Mouse (Mus musculus): ENCODE measurements around the gene Por. TPM values are rescaled to one million over a fixed set of nuclear protein-coding genes. Genes with fewer than 3 reads are reported as not detected.
A peak's percentile ranks its signal among the peaks of the same experiment; 100 is the strongest.

Gene Por
- total RNA-seq, 1 experiment from 2014 or later: 75.9 TPM

GRCm38 (mm10) chr5:135777796-135778470 lies 108.1 kb downstream of the Por start, which contains the start of gene Styxl1:
Gene Styxl1 (minus strand): TSS chr5:135778385.
- ATAC-seq (replicated peaks in 1 of 2; ENCODE audit: insufficient read depth in 1 of 2, low FRiP score in 2 of 2, low TSS enrichment in 1 of 2, low read depth in 1 of 2, poor library complexity in 2 of 2, severe bottlenecking in 2 of 2): no peak; a peak in 1 of 4 replicates

DNA sequence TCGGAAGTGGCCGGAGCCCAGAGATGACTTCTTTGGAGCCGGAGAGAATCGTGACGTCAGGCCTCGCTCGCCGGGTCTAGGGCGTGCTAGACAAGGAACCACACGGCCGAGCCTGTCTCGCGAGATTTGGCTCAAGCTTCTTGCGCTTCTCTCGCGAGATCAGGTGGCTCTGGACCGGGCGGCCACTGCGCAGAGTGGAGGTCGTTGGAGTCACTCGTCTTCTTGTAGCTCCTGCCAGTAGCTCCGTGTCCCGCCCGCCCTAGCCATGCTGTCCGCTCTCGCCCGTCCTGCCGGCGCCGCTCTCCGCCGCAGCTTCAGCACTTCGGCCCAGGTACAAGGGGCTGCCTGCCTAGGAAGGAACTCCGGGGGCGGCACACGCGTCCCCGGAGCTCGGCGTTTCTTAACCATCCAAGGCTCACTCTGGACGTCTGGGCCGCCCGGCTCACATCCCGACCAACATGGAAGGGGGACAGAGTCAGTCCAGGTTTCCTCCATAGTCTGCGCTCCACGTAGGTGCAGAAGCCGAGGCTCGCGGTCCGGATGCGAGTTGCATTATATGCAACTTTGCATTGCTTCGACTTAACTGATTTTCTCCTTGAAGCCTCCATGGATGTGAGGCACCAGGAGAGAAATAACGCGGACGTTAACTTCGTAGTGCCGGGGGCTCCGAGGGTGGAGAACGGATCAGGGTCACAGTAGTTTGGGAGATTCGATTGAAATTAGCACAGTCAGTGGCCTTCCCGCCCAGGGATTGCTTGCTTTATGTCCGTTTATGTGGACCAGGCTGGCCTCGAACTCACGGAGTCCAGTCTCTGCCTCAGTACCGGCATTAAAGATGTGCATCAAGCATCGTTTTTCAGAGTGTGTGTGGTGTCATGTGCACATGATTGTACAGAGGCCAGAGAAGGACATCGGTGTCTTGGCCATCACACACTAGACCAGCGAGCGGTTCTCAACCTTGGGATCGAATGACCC lies 108.9 kb downstream of the Por start, which contains the start of gene Mdh2:
Gene Mdh2 (plus strand): TSS at position 10 of the 975 bp plus-strand sequence.
- peak; percentile 89 to 94 for ATAC-seq (replicated peaks in 1 of 2; ENCODE audit: insufficient read depth in 1 of 2, low FRiP score in 2 of 2, low TSS enrichment in 1 of 2, low read depth in 1 of 2, poor library complexity in 2 of 2, severe bottlenecking in 2 of 2)

GRCm38 (mm10) chr5:135780331-135780730 lies 110.5 kb downstream of the Por start:
- ATAC-seq (replicated peaks in 1 of 2; ENCODE audit: insufficient read depth in 1 of 2, low FRiP score in 2 of 2, low TSS enrichment in 1 of 2, low read depth in 1 of 2, poor library complexity in 2 of 2, severe bottlenecking in 2 of 2): no peak

DNA sequence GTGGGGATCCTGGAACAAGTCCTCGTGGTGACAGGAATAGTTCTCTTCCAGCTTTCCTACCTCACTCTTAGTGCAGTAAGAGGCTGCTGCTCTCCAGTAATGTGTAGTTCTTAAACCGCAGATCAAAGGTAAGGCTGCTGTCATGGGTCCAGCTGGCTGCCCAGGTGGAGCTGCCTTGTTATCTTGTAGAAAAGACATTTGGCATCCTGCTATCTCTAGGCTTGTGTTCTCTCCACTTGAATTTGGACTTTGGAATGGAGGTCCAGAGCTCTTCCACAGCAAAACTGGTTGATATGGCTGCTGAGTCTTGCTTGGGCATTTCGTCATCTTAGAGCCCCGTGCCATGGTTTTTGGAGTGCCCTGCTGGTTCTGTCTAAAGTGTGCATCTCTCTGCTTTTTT lies 113.1 kb downstream of the Por start:
- ATAC-seq (replicated peaks in 1 of 2; ENCODE audit: insufficient read depth in 1 of 2, low FRiP score in 2 of 2, low TSS enrichment in 1 of 2, low read depth in 1 of 2, poor library complexity in 2 of 2, severe bottlenecking in 2 of 2): no peak

Other genes starting within 250 kb of the Por start
- gene Hip1, start 124.9 kb upstream of the Por start, total RNA-seq (2017): 16.8 and 27.7 TPM in 2 replicates
- gene Ccl26, start 106.5 kb upstream of the Por start, total RNA-seq (2017): not detected in 2 replicates
- not detected in 2 replicates for gene Ccl24, start 97.0 kb upstream of the Por start, total RNA-seq (2017)
- 13.4 and 21.0 TPM in 2 replicates for gene Rhbdd2, start 37.4 kb upstream of the Por start, total RNA-seq (2017)
- 7.7 and 11.5 TPM in 2 replicates for gene Tmem120a, start 74.4 kb downstream of the Por start, total RNA-seq (2017)
- gene Styxl1, start 108.4 kb downstream of the Por start, total RNA-seq (2017): not detected in 2 replicates
- 130 and 138 TPM in 2 replicates for gene Mdh2, start 108.4 kb downstream of the Por start, total RNA-seq (2017)
- gene Srrm3, start 136.9 kb downstream of the Por start, total RNA-seq (2017): not detected in 2 replicates
- not detected in 2 replicates for gene Hspb1, start 217.9 kb downstream of the Por start, total RNA-seq (2017)

All from hematopoietic stem cell, adult 5-6 weeks (primary cell).